Mouse (Mus musculus): ENCODE results near the gene Ankrd13c. TPM values are rescaled to one million over a fixed set of nuclear protein-coding genes. Genes with fewer than 3 reads are reported as not detected.
A peak's percentile ranks its signal among the peaks of the same experiment; 100 is the strongest.

Gene Ankrd13c
- polyA plus RNA-seq (2015; fragmentation: Nextera tagmentation; extraction: Ambion mirVana) = 13.8 and 17.0 TPM in 2 replicates

GRCm38 (mm10) chr3:157946843-157947358 is at the start of gene Ankrd13c:
Gene Ankrd13c, plus strand, starts transcription at chr3:157947239.
- no peaks in the 10 kb centered on the region for H3K36me3 ChIP-seq (ENCODE audit: insufficient read depth, low read length)
- ATAC-seq = peak; percentile 98
- H3K9me3 ChIP-seq (ENCODE audit: low read length) = no peaks in the 10 kb centered on the region
- H3K9ac ChIP-seq (replicated peaks; ENCODE audit: low read depth) = peak within 1 kb of the TSS; percentile 95
- under 1% methylated on average over 31 of the region's 45 CpGs for WGBS
- peak within 1 kb of the TSS; percentile 99 for H3K27ac ChIP-seq (ENCODE audit: low read length)
- H3K4me1 ChIP-seq (ENCODE audit: insufficient read depth, low read depth, low read length) = peaks cover 4% of the 10 kb centered on the region; the same call in 1 of the 2 replicates
- H3K4me2 ChIP-seq (replicated peaks; ENCODE audit: low read depth, low read length) = peak within 1 kb of the TSS; percentile 92
- TF ChIP-seq EP300 (IDR thresholded peaks at IDR 0.05) = peak; percentile 39; the same call in 1 of the 2 replicates
- TF ChIP-seq CTCF (IDR thresholded peaks at IDR 0.05) = no peak
- peak; percentile 96 for DNase-seq (ENCODE audit: low spot score)
- H3K27me3 ChIP-seq (replicated peaks; ENCODE audit: insufficient read depth, low read length) = no peaks in the 10 kb centered on the region
- H3K4me3 ChIP-seq (ENCODE audit: low read depth, low read length) = peak within 1 kb of the TSS; percentile 93

GRCm38 (mm10) chr3:157897645-157898044 is 49.4 kb upstream of the Ankrd13c start:
- H3K9me3 ChIP-seq (ENCODE audit: low read length) = no peaks in the 10 kb centered on the region
- TF ChIP-seq CTCF (IDR thresholded peaks at IDR 0.05) = no peak
- no peak for TF ChIP-seq EP300 (IDR thresholded peaks at IDR 0.05)
- no peak overlapping the region for H3K4me2 ChIP-seq (replicated peaks; ENCODE audit: low read depth, low read length)
- no peak overlapping the region for H3K9ac ChIP-seq (replicated peaks; ENCODE audit: low read depth)
- no peak overlapping the region for H3K4me3 ChIP-seq (ENCODE audit: low read depth, low read length)
- H3K27ac ChIP-seq (ENCODE audit: low read length) = no peak overlapping the region
- no peak for ATAC-seq
- 85% methylated on average over 3 of the region's 3 CpGs for WGBS
- no peaks in the 10 kb centered on the region for H3K4me1 ChIP-seq (ENCODE audit: insufficient read depth, low read depth, low read length)
- 0 out of 2 replicates have a peak, but pooled peaks cover 6% of the 10 kb centered on the region for H3K36me3 ChIP-seq (ENCODE audit: insufficient read depth, low read length)
- H3K27me3 ChIP-seq (replicated peaks; ENCODE audit: insufficient read depth, low read length) = no peaks in the 10 kb centered on the region
- DNase-seq (ENCODE audit: low spot score) = no peak

- ATAC-seq (no peak), DNase-seq (ENCODE audit: low spot score) (no peak)
- H3K27ac ChIP-seq (ENCODE audit: low read length) = no peak overlapping the region
- no peaks in the 10 kb centered on the region for H3K27me3 ChIP-seq (replicated peaks; ENCODE audit: insufficient read depth, low read length)
- TF ChIP-seq CTCF (IDR thresholded peaks at IDR 0.05) (no peak), EP300 (IDR thresholded peaks at IDR 0.05) (no peak)
- H3K9ac ChIP-seq (replicated peaks; ENCODE audit: low read depth) = no peak overlapping the region
- 0 out of 2 replicates have a peak, but pooled peaks cover 6% of the 10 kb centered on the region for H3K36me3 ChIP-seq (ENCODE audit: insufficient read depth, low read length)
- no peaks in the 10 kb centered on the region for H3K4me1 ChIP-seq (ENCODE audit: insufficient read depth, low read depth, low read length)
- 79% methylated on average over 1 of the region's 1 CpGs for WGBS
- H3K4me3 ChIP-seq (ENCODE audit: low read depth, low read length) = no peak overlapping the region
- no peaks in the 10 kb centered on the region for H3K9me3 ChIP-seq (ENCODE audit: low read length)
- H3K4me2 ChIP-seq (replicated peaks; ENCODE audit: low read depth, low read length) = no peak overlapping the region
Measured at GRCm38 (mm10) chr3:157899986-157900385, 47.1 kb upstream of the Ankrd13c start.

GRCm38 (mm10) chr3:157901721-157902120 is 45.3 kb upstream of the Ankrd13c start:
- H3K9me3 ChIP-seq (ENCODE audit: low read length) = no peaks in the 10 kb centered on the region
- DNase-seq (ENCODE audit: low spot score) (no peak), ATAC-seq (no peak)
- H3K4me1 ChIP-seq (ENCODE audit: insufficient read depth, low read depth, low read length) = no peaks in the 10 kb centered on the region
- H3K27ac ChIP-seq (ENCODE audit: low read length) = no peak overlapping the region
- no peak overlapping the region for H3K4me3 ChIP-seq (ENCODE audit: low read depth, low read length)
- TF ChIP-seq CTCF (IDR thresholded peaks at IDR 0.05) = no peak
- TF ChIP-seq EP300 (IDR thresholded peaks at IDR 0.05) = no peak
- 65% methylated on average over 5 of the region's 5 CpGs for WGBS
- H3K4me2 ChIP-seq (replicated peaks; ENCODE audit: low read depth, low read length) = no peak overlapping the region
- no peaks in the 10 kb centered on the region for H3K27me3 ChIP-seq (replicated peaks; ENCODE audit: insufficient read depth, low read length)
- H3K36me3 ChIP-seq (ENCODE audit: insufficient read depth, low read length) = no peaks in the 10 kb centered on the region
- H3K9ac ChIP-seq (replicated peaks; ENCODE audit: low read depth) = no peak overlapping the region

GRCm38 (mm10) chr3:157908166-157908565 is 38.9 kb upstream of the Ankrd13c start:
- peak; percentile 75 for ATAC-seq
- Histone ChIP-seq H3K36me3 (ENCODE audit: insufficient read depth, low read length) (no peaks in the 10 kb centered on the region), H3K4me2 (replicated peaks; ENCODE audit: low read depth, low read length) (no peak overlapping the region), H3K27me3 (replicated peaks; ENCODE audit: insufficient read depth, low read length) (no peaks in the 10 kb centered on the region), H3K9me3 (ENCODE audit: low read length) (no peaks in the 10 kb centered on the region), H3K4me3 (ENCODE audit: low read depth, low read length) (no peak overlapping the region), H3K4me1 (ENCODE audit: insufficient read depth, low read depth, low read length) (no peaks in the 10 kb centered on the region), H3K9ac (replicated peaks; ENCODE audit: low read depth) (no peak overlapping the region), H3K27ac (ENCODE audit: low read length) (no peak overlapping the region)
- TF ChIP-seq CTCF (IDR thresholded peaks at IDR 0.05) (no peak), EP300 (IDR thresholded peaks at IDR 0.05) (peak; percentile 45; the same call in 1 of the 2 replicates)
- WGBS = 45% methylated on average over 3 of the region's 3 CpGs
- peak; percentile 50 for DNase-seq (ENCODE audit: low spot score)

- 71% methylated on average over 3 of the region's 3 CpGs for WGBS
- Histone ChIP-seq H3K9ac (replicated peaks; ENCODE audit: low read depth) (no peak overlapping the region), H3K4me2 (replicated peaks; ENCODE audit: low read depth, low read length) (no peak overlapping the region), H3K27me3 (replicated peaks; ENCODE audit: insufficient read depth, low read length) (no peaks in the 10 kb centered on the region), H3K27ac (ENCODE audit: low read length) (no peak overlapping the region), H3K36me3 (ENCODE audit: insufficient read depth, low read length) (no peaks in the 10 kb centered on the region), H3K4me1 (ENCODE audit: insufficient read depth, low read depth, low read length) (no peaks in the 10 kb centered on the region), H3K9me3 (ENCODE audit: low read length) (no peaks in the 10 kb centered on the region), H3K4me3 (ENCODE audit: low read depth, low read length) (no peak overlapping the region)
- TF ChIP-seq EP300 (IDR thresholded peaks at IDR 0.05) (no peak), CTCF (IDR thresholded peaks at IDR 0.05) (no peak)
- ATAC-seq (no peak), DNase-seq (ENCODE audit: low spot score) (no peak)
Measured at GRCm38 (mm10) chr3:157910262-157910661, 36.8 kb upstream of the Ankrd13c start.

Measured in lung, postnatal 0 days (tissue).